Mouse (Mus musculus) forebrain, embryonic 12.5 days (tissue): ENCODE results near the gene Gramd1b. TPM values are rescaled to one million over a fixed set of nuclear protein-coding genes. Genes with fewer than 3 reads are reported as not detected.
A peak's percentile ranks its signal among the peaks of the same experiment; 100 is the strongest.

Experiments
- ATAC-seq: fragments of 200-750 bp; cut with Nextera tagmentation; 2 replicates; pipeline ENCODE4 v1.8.0; 2017; ENCODE audit warnings: moderate TSS enrichment; ENCODE audit not compliant: low FRiP score
- H3K27ac ChIP-seq: fragments of 300-500 bp; sonication (generic); 2 replicates; pipeline ENCODE4 v1.5.1; 2016; ENCODE audit warnings: mild to moderate bottlenecking
- H3K27me3 ChIP-seq: fragments of 300-500 bp; sonication (generic); 2 replicates; pipeline ENCODE4 v1.6.1; 2016; ENCODE audit warnings: mild to moderate bottlenecking
- H3K36me3 ChIP-seq: fragments of 300-500 bp; sonication (generic); replicated peaks from 2 replicates; pipeline ENCODE4 v1.6.1; 2016; ENCODE audit warnings: mild to moderate bottlenecking
- H3K4me1 ChIP-seq: fragments of 300-500 bp; sonication (generic); 2 replicates; pipeline ENCODE4 v1.6.1; 2016
- H3K4me2 ChIP-seq: fragments of 300-500 bp; sonication (generic); 2 replicates; pipeline ENCODE4 v1.6.1; 2016; ENCODE audit warnings: mild to moderate bottlenecking, moderate library complexity
- H3K4me3 ChIP-seq: fragments of 300-500 bp; sonication (generic); replicated peaks from 2 replicates; pipeline ENCODE4 v1.5.1; 2016; ENCODE audit warnings: mild to moderate bottlenecking
- H3K9ac ChIP-seq: fragments of 300-500 bp; sonication (generic); 2 replicates; pipeline ENCODE4 v1.6.1; 2016; ENCODE audit warnings: mild to moderate bottlenecking
- H3K9me3 ChIP-seq: fragments of 300-500 bp; sonication (generic); 2 replicates; pipeline ENCODE4 v1.6.1; 2016
- WGBS: fragments of 180-500 bp; shearing (Covaris S2); methylation state at CpG from one replicate; pipeline ENCODE4 v1.1.7; 2016; 5-methylcytosine and 5-hydroxymethylcytosine counted together
- polyA plus RNA-seq: library from polyadenylated mRNA; unstranded; fragments of >200 nt; fragmentation: Nextera tagmentation; extraction: Ambion mirVana; gene quantifications from 2 replicates; pipeline ENCODE4 v1.2.1, GENCODE M21; 2016

Gene Gramd1b
- polyA plus RNA-seq, 1 experiment from 2014 or later = 4.6 TPM

DNA sequence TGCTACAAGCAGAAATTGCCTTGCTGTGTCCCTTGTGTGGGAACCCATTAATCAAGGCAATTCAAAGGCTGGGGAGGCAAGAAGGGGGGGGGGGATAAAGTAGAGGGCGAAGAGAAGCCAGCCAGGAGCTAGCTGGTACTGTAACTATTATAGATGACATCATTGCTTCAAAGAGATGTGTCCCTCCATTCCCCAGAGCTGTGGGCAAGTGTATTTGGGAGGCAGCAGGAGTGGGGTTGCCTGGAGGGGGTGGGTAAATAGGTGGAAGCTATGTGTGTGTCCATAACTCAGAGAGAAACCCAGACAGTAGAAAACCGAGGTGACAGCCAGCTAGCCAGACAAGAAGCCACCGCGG is 262.5 kb downstream of the Gramd1b start:
- WGBS = 5% methylated on average over 4 of the region's 4 CpGs
- Histone ChIP-seq H3K4me2 (peak overlapping the region; percentile 74), H3K9ac (peak overlapping the region; percentile 54; the same call in 1 of the 2 replicates), H3K27me3 (peaks cover 19% of the 10 kb centered on the region), H3K4me1 (peaks cover 24% of the 10 kb centered on the region), H3K4me3 (peak overlapping the region; percentile 49), H3K27ac (no peak overlapping the region), H3K36me3 (no peaks in the 10 kb centered on the region), H3K9me3 (no peaks in the 10 kb centered on the region)
- ATAC-seq = no peak

DNA sequence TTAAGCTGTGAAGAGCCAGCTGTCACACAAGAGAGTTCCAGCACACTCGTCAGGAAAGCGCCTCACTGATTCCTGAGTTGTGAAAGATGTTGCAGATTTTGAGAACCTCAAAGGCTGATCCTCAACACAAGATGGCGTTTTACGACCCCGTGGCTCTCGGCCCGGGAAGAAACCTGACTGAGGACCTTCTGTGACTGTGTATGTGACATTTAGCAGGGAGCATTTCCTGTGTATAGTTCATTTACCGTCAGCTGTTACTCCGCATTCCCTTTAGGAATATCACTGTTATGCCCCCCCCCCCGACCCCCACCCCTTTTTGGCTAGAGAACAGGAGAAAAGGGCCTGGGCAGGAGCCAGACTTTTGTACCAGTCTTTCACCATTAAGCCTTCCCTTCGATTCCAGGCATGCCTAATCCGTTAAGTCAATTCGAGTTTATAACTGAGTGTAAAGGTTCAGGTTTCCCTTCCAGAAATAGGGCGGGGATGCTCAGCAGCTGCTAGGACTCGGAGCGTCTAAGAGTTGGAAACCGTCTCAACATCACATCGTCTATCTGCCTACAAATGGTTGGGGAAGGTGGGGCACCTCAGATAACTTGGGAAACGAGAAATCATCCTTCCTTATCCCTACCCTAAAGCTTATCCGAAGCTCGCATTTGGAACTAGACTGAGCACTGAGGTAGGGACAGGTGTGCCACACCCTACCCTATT is 263.0 kb downstream of the Gramd1b start:
- 0 out of 2 replicates have a peak overlapping the region, but pooled peaks have one; percentile 2 for H3K4me3 ChIP-seq
- WGBS = 19% methylated on average over 21 of the region's 21 CpGs
- H3K9ac ChIP-seq = 0 out of 2 replicates have a peak overlapping the region, but pooled peaks have one; percentile 54
- H3K36me3 ChIP-seq = no peaks in the 10 kb centered on the region
- peak; percentile 1; the same call in 1 of the 2 replicates for ATAC-seq
- H3K27me3 ChIP-seq = peaks cover 19% of the 10 kb centered on the region
- peaks cover 24% of the 10 kb centered on the region for H3K4me1 ChIP-seq
- no peaks in the 10 kb centered on the region for H3K9me3 ChIP-seq
- H3K4me2 ChIP-seq = peak overlapping the region; percentile 74
- H3K27ac ChIP-seq = no peak overlapping the region

DNA sequence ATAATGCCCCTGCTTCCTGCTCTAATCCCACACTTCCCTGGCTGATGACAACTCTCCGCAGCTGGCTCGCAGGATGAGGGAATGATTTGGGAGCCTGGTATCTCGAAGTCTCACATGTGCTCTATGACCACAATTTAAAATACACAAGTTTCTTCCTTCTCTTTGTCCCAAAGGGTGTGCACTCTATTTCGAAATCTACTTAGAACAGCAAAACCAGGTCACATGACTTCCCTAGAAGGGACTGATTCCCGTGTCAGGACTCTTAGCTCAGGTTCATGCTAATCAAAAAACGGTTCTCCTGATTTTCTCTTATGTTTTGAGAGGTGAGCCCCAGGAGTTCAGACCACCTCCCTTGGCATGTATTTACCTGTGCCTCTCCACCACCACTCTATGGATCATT is 267.3 kb downstream of the Gramd1b start:
- H3K27me3 ChIP-seq = peaks cover 14% of the 10 kb centered on the region
- 71% methylated on average over 6 of the region's 6 CpGs for WGBS
- peaks cover 14% of the 10 kb centered on the region for H3K4me1 ChIP-seq
- no peak overlapping the region for H3K4me2 ChIP-seq
- no peak overlapping the region for H3K4me3 ChIP-seq
- H3K9ac ChIP-seq = no peak overlapping the region
- H3K36me3 ChIP-seq = no peaks in the 10 kb centered on the region
- H3K9me3 ChIP-seq = no peaks in the 10 kb centered on the region
- no peak for ATAC-seq
- no peak overlapping the region for H3K27ac ChIP-seq

DNA sequence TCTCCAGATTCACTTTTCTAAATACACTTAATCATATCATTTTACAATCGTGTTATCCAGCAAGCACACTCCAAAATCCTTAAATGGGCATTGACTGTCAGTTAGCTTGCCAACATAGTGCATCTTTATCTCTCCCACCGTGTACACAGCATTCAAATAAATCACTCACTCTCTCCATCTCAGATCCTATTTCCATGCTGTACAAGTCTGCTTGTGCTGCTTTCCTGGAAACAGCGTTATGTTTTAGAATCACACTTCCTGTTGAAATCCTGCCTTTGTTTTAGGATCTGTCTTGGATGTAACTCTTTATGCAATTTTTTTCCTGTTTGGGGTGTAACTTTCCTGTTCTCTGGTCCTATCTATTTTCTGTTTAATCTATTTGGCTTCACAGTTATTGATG is 278.7 kb downstream of the Gramd1b start:
- Histone ChIP-seq H3K4me3 (no peak overlapping the region), H3K4me1 (no peaks in the 10 kb centered on the region), H3K27ac (no peak overlapping the region), H3K9ac (no peak overlapping the region), H3K9me3 (0 out of 2 replicates have a peak, but pooled peaks cover 4% of the 10 kb centered on the region), H3K27me3 (no peaks in the 10 kb centered on the region), H3K4me2 (no peak overlapping the region), H3K36me3 (no peaks in the 10 kb centered on the region)
- 86% methylated on average over 3 of the region's 3 CpGs for WGBS
- ATAC-seq = no peak

DNA sequence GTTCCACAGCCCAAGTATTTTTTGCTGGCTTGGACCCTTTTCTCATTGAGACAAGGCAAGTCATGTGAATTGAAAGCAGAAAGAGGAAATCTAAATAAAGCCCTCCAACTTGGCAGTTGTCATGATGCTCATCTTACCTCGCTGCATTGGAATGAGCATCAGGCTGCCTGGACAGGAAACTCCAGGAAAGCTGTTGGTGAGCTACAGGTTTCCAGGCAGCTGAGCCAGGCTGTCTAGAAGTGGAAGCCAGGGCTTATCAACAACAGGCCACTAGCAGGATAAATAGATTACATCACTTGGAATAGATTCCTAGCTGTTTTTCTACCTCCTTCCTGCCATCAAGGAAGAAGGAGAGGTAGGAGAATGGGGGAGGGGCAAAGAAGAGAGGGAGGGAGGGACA is 282.1 kb downstream of the Gramd1b start:
- no peak for ATAC-seq
- 0 out of 2 replicates have a peak, but pooled peaks cover 4% of the 10 kb centered on the region for H3K9me3 ChIP-seq
- no peaks in the 10 kb centered on the region for H3K27me3 ChIP-seq
- H3K4me1 ChIP-seq = no peaks in the 10 kb centered on the region
- no peak overlapping the region for H3K4me2 ChIP-seq
- H3K4me3 ChIP-seq = no peak overlapping the region
- H3K36me3 ChIP-seq = no peaks in the 10 kb centered on the region
- WGBS = 73% methylated on average over 1 of the region's 1 CpGs
- H3K9ac ChIP-seq = no peak overlapping the region
- H3K27ac ChIP-seq = no peak overlapping the region

DNA sequence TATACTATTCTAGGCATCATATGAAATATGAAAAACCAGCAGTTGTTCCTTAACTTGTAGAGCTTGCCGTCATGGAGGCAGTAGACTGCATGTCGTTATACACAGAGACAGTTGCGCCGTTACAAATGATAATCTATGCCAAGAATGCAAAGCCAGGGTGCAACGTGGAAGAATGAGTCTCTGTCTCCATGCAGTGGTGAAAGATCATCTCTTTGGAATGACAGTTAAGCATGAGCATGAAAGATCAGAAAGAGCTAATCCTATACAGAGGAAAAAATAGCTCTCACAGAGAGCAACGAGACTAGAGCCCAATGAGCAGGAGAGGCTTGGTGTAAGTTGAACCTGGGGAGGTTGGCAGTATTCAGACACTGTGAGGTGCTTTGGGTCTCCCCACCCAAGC is 284.5 kb downstream of the Gramd1b start:
- WGBS = 83% methylated on average over 6 of the region's 6 CpGs
- ATAC-seq = no peak
- Histone ChIP-seq H3K27ac (no peak overlapping the region), H3K36me3 (no peaks in the 10 kb centered on the region), H3K4me1 (peaks cover 6% of the 10 kb centered on the region), H3K27me3 (no peaks in the 10 kb centered on the region), H3K4me3 (no peak overlapping the region), H3K9me3 (0 out of 2 replicates have a peak, but pooled peaks cover 4% of the 10 kb centered on the region), H3K9ac (no peak overlapping the region), H3K4me2 (no peak overlapping the region)

DNA sequence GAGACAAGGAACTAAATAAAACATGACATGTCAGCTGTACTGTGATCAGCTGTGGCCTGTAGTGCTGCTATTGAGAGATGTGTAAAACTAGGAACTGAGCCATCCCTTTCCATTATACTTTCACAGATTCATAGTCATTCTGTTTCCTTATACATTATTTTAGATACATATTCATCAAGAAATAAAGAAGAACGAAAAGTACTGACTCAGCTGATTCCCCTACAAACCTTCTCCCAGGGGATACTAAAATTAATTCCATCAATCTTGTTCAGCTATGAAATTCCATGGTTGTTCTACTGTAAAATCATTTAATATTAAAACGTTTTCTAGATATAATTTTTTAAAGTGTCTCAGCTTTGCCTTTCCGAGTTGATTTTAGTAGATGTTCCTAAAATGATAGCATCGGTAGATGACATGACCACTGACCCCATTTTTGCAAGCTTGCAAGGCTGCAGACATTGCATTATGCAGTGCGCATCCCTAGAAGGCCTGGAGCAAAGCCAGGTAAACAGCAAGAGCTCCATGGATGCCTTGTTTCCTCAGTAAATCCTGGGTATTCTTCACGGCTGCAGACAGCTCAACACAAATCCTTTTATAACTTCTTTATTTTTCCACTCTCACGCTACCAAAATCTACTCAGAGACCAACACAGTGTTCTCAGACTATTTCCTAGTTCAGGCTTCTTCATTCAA is 285.1 kb downstream of the Gramd1b start:
- Histone ChIP-seq H3K27me3 (no peaks in the 10 kb centered on the region), H3K9ac (no peak overlapping the region), H3K4me3 (no peak overlapping the region), H3K36me3 (no peaks in the 10 kb centered on the region), H3K9me3 (0 out of 2 replicates have a peak, but pooled peaks cover 4% of the 10 kb centered on the region), H3K27ac (no peak overlapping the region), H3K4me1 (peaks cover 10% of the 10 kb centered on the region), H3K4me2 (no peak overlapping the region)
- 89% methylated on average over 7 of the region's 7 CpGs for WGBS
- ATAC-seq = no peak

DNA sequence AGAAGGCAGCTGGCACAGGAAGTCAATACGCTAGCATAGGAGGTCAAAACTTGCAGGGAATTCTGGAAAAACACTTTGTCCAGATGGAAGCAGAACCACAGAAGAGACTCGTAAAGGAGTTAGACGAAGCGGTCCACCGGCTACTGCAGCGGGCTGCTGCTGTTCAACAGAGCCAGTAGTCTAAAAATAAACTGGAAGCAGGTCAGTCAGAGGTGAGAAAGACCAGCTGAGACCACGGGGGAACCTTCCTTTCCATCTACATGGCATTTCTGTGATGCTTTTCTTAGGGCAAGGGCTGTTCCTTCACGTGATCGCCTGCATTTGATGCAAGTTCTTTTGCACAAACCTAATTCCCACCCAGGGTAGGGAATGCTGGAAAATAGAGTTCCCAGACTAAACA is 285.7 kb downstream of the Gramd1b start:
- Histone ChIP-seq H3K4me2 (no peak overlapping the region), H3K4me1 (peaks cover 17% of the 10 kb centered on the region), H3K36me3 (no peaks in the 10 kb centered on the region), H3K9ac (no peak overlapping the region), H3K27ac (no peak overlapping the region), H3K9me3 (0 out of 2 replicates have a peak, but pooled peaks cover 4% of the 10 kb centered on the region), H3K27me3 (0 out of 2 replicates have a peak, but pooled peaks cover 2% of the 10 kb centered on the region), H3K4me3 (no peak overlapping the region)
- ATAC-seq = no peak
- WGBS = 81% methylated on average over 9 of the region's 9 CpGs

Other genes starting within 250 kb of the Gramd1b start
- gene Gm21915, start 139.2 kb upstream of the Gramd1b start, polyA plus RNA-seq = not detected in 2 replicates
- gene Clmp, start 154.6 kb upstream of the Gramd1b start, polyA plus RNA-seq = 24.7 and 31.0 TPM in 2 replicates